Mouse (Mus musculus): ENCODE measurements around the gene Kcnj10.

The Kcnj10 gene

GRCm38 (mm10) chr1:172340729-172341321 is at the start of gene Kcnj10:
Gene Kcnj10, plus strand, starts transcription at chr1:172341210.
- peak; percentile 85 to 92 for DNase-seq

GRCm38 (mm10) chr1:172292880-172293279 is 48.1 kb upstream of the Kcnj10 start:
- DNase-seq = peak in 1 of 2 experiments; percentile 22

GRCm38 (mm10) chr1:172293449-172293848 is 47.6 kb upstream of the Kcnj10 start:
- DNase-seq = no peak

- peak in 1 of 2 experiments; percentile 29 for DNase-seq
Measured at GRCm38 (mm10) chr1:172295751-172296197, 45.2 kb upstream of the Kcnj10 start.

- no peak for DNase-seq
Measured at GRCm38 (mm10) chr1:172296816-172297510, 44.0 kb upstream of the Kcnj10 start.

GRCm38 (mm10) chr1:172297611-172298537 is 43.1 kb upstream of the Kcnj10 start, which contains the start of gene Atp1a2:
Gene Atp1a2, minus strand, starts transcription at chr1:172298064.
- no peak for DNase-seq

GRCm38 (mm10) chr1:172299528-172299927 is 41.5 kb upstream of the Kcnj10 start:
- DNase-seq = no peak

GRCm38 (mm10) chr1:172300247-172300646 is 40.8 kb upstream of the Kcnj10 start:
- DNase-seq = peak; percentile 24 to 65

- DNase-seq = no peak
Measured at GRCm38 (mm10) chr1:172301180-172301579, 39.8 kb upstream of the Kcnj10 start.

GRCm38 (mm10) chr1:172302311-172302710 is 38.7 kb upstream of the Kcnj10 start:
- DNase-seq = no peak

GRCm38 (mm10) chr1:172302851-172303250 is 38.2 kb upstream of the Kcnj10 start:
- DNase-seq = no peak

GRCm38 (mm10) chr1:172304443-172304842 is 36.6 kb upstream of the Kcnj10 start:
- no peak for DNase-seq

GRCm38 (mm10) chr1:172305153-172305552 is 35.9 kb upstream of the Kcnj10 start:
- no peak for DNase-seq

GRCm38 (mm10) chr1:172305635-172306034 is 35.4 kb upstream of the Kcnj10 start:
- peak in 1 of 2 experiments; percentile 32 for DNase-seq

- no peak for DNase-seq
Measured at GRCm38 (mm10) chr1:172306196-172306595, 34.8 kb upstream of the Kcnj10 start.

GRCm38 (mm10) chr1:172306885-172307284 is 34.1 kb upstream of the Kcnj10 start:
- DNase-seq = no peak

GRCm38 (mm10) chr1:172307936-172308335 is 33.1 kb upstream of the Kcnj10 start:
- DNase-seq = peak in 1 of 2 experiments; percentile 48

- DNase-seq = peak in 1 of 2 experiments; percentile 29
Measured at GRCm38 (mm10) chr1:172308409-172308808, 32.6 kb upstream of the Kcnj10 start.

- peak; percentile 94 to 96 for DNase-seq
Measured at GRCm38 (mm10) chr1:172309699-172310398, 31.2 kb upstream of the Kcnj10 start.

GRCm38 (mm10) chr1:172311248-172311906 is 29.6 kb upstream of the Kcnj10 start:
- peak; percentile 75 to 87 for DNase-seq

GRCm38 (mm10) chr1:172311921-172312767 is 28.9 kb upstream of the Kcnj10 start:
- peak; percentile 91 to 97 for DNase-seq

All from kidney, postnatal 25 days (tissue).